Mouse (Mus musculus) intestine, embryonic 16.5 days (tissue): ENCODE measurements around the gene Man2b2. TPM values are rescaled to one million over a fixed set of nuclear protein-coding genes. Genes with fewer than 3 reads are reported as not detected.
A peak's percentile ranks its signal among the peaks of the same experiment; 100 is the strongest.
"Not testable (repeated sequence)": the region's sequence is repeated elsewhere in the genome, so short reads cannot be mapped to it uniquely, and the experiment has no call there.

ENCODE experiments used
- ATAC-seq: fragments of 200-750 bp; cut with Nextera tagmentation; 2 replicates; pipeline ENCODE4 v1.8.0; 2017; ENCODE audit warnings: moderate TSS enrichment, moderate library complexity
- H3K27ac ChIP-seq: fragments of 300-500 bp; sonication (generic); 2 replicates; pipeline ENCODE4 v1.5.1; 2014; ENCODE audit warnings: mild to moderate bottlenecking, low read length
- H3K27me3 ChIP-seq: fragments of 300-500 bp; sonication (generic); replicated peaks from 2 replicates; pipeline ENCODE4 v1.6.1; 2014; ENCODE audit warnings: low read length, control low read depth, mixed read lengths; ENCODE audit not compliant: control insufficient read depth, insufficient read depth
- H3K36me3 ChIP-seq: fragments of 300-500 bp; sonication (generic); 2 replicates; pipeline ENCODE4 v1.6.1; 2014; ENCODE audit warnings: low read length, control low read depth; ENCODE audit not compliant: control insufficient read depth, insufficient read depth
- H3K4me1 ChIP-seq: fragments of 300-500 bp; sonication (generic); 2 replicates; pipeline ENCODE4 v1.6.1; 2014; ENCODE audit warnings: low read length, control low read depth, mixed read lengths; ENCODE audit not compliant: control insufficient read depth, insufficient read depth
- H3K4me2 ChIP-seq: fragments of 300-500 bp; sonication (generic); 2 replicates; pipeline ENCODE4 v1.6.1; 2014; ENCODE audit warnings: low read depth, low read length, control low read depth
- H3K4me3 ChIP-seq: fragments of 300-500 bp; sonication (generic); 2 replicates; pipeline ENCODE4 v1.5.1; 2014; ENCODE audit warnings: mild to moderate bottlenecking, low read length
- H3K9ac ChIP-seq: fragments of 300-500 bp; sonication (generic); 2 replicates; pipeline ENCODE4 v1.6.1; 2014; ENCODE audit warnings: low read depth, low read length
- H3K9me3 ChIP-seq: fragments of 300-500 bp; sonication (generic); 2 replicates; pipeline ENCODE4 v1.6.1; 2016; ENCODE audit warnings: low read length, control low read depth; ENCODE audit not compliant: control insufficient read depth
- WGBS: fragments of 180-500 bp; shearing (Covaris S2); extraction: QIAGEN DNeasy Blood & Tissue Kit; methylation state at CpG from one replicate; pipeline ENCODE4 v1.1.7; 2014; 5-methylcytosine and 5-hydroxymethylcytosine counted together
- polyA plus RNA-seq: library from polyadenylated mRNA; unstranded; fragments of >200 nt; fragmentation: Nextera tagmentation; extraction: Ambion mirVana; gene quantifications from 2 replicates; pipeline ENCODE4 v1.2.1, GENCODE M21; 2015

The Man2b2 gene
- polyA plus RNA-seq, 1 experiment from 2014 or later = 44.9 TPM

DNA sequence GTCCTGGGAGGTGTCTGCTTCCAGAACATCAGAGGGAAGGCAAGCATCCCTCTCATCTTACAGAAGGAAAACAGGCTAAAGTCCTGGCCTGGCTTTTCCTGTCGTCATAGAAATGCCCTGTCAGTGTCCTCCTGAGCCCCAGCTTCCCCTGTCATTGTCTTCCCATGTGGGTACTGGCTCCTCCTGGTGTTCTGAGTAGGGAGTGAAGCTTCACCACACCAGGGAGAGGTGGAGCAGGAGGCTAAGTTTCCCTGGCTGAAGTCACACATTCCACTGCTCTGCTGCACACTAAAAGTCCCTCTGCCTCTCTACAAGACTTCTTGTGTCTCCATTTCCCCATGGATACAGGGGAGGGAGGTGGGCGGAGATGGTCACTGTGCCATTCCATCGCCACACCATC, 12.7 kb downstream of the Man2b2 start:
- Histone ChIP-seq H3K4me1 (no peaks in the 10 kb centered on the region), H3K4me3 (no peak overlapping the region), H3K27ac (no peak overlapping the region), H3K36me3 (no peaks in the 10 kb centered on the region), H3K27me3 (no peaks in the 10 kb centered on the region), H3K9ac (no peak overlapping the region), H3K4me2 (no peak overlapping the region), H3K9me3 (no peaks in the 10 kb centered on the region)
- WGBS = 62% methylated on average over 3 of the region's 3 CpGs
- ATAC-seq = no peak

DNA sequence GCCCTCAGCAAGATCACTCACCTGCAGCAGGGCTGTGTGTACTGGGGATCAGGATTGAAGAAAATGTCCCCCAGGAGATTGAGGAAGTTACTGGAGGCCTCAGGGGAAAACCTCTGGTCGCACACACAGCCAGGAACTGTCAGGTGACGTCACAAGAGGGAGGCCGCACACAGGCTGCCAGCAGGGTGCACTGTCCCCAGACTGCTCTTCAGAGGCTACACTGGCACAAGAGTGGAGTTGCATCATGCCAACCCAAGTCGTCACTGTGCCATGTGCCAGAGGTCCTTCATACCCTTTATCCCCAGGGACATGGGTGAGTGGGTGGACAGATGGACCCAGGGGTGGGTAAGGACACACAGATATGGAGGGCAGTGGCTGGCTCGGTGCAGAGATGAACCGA, 15.9 kb downstream of the Man2b2 start:
- H3K4me1 ChIP-seq = no peaks in the 10 kb centered on the region
- H3K27ac ChIP-seq = no peak overlapping the region
- H3K36me3 ChIP-seq = 0 out of 2 replicates have a peak, but pooled peaks cover 4% of the 10 kb centered on the region
- no peak overlapping the region for H3K4me2 ChIP-seq
- no peaks in the 10 kb centered on the region for H3K27me3 ChIP-seq
- no peak overlapping the region for H3K4me3 ChIP-seq
- H3K9me3 ChIP-seq = no peaks in the 10 kb centered on the region
- no peak for ATAC-seq
- WGBS = 70% methylated on average over 6 of the region's 6 CpGs
- H3K9ac ChIP-seq = no peak overlapping the region

DNA sequence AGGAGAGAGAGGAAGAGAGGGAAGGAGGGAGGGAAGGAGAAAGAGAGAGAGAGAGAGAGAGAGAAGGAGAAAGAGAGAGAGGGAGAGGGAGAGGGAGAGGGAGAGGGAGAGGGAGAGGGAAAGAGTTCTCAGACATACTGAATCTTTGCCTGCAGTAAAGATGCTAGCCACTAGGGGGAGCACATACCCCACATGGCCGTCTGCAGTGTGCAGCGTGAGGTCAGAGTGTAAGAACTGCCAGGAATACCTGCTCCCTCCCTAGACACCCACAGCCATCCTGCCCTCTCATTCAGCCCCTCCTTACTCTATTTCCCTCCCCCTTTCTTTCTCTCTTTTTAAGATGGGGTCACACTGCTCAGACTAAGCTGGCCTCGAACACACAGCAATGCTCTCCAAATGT, 19.0 kb downstream of the Man2b2 start:
- no peaks in the 10 kb centered on the region for H3K27me3 ChIP-seq
- H3K4me3 ChIP-seq = no peak overlapping the region
- H3K9me3 ChIP-seq = no peaks in the 10 kb centered on the region
- no peak overlapping the region for H3K9ac ChIP-seq
- WGBS = 26% methylated on average over 3 of the region's 3 CpGs
- ATAC-seq = peak; percentile 55
- H3K27ac ChIP-seq = no peak overlapping the region
- no peaks in the 10 kb centered on the region for H3K4me1 ChIP-seq
- no peak overlapping the region for H3K4me2 ChIP-seq
- H3K36me3 ChIP-seq = 0 out of 2 replicates have a peak, but pooled peaks cover 4% of the 10 kb centered on the region

DNA sequence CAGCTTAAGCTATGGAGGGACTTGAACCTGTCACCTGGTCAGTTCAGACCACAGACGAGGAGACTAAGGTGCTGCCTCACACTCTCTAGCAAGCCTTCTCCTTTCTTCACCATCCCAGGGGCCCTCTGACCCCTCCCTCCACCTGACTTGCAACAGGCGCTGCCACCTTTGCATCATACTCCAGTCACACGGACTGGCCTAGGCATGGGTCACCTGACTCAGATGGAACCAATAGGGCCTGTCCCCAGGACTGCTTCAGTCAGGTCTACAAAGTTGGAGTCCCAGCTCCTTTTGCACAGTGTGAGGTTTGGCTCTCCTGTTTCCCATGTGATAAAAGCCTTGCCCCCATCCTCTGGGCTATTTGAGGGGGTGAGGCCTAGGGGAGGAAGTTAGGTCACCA, 19.8 kb downstream of the Man2b2 start:
- no peaks in the 10 kb centered on the region for H3K9me3 ChIP-seq
- no peak overlapping the region for H3K4me2 ChIP-seq
- H3K4me1 ChIP-seq = no peaks in the 10 kb centered on the region
- WGBS = 76% methylated on average over 3 of the region's 3 CpGs
- H3K36me3 ChIP-seq = 0 out of 2 replicates have a peak, but pooled peaks cover 4% of the 10 kb centered on the region
- H3K9ac ChIP-seq = no peak overlapping the region
- no peak overlapping the region for H3K27ac ChIP-seq
- no peaks in the 10 kb centered on the region for H3K27me3 ChIP-seq
- 0 out of 2 replicates have a peak, but pooled peaks have one; percentile 8 for ATAC-seq
- no peak overlapping the region for H3K4me3 ChIP-seq

DNA sequence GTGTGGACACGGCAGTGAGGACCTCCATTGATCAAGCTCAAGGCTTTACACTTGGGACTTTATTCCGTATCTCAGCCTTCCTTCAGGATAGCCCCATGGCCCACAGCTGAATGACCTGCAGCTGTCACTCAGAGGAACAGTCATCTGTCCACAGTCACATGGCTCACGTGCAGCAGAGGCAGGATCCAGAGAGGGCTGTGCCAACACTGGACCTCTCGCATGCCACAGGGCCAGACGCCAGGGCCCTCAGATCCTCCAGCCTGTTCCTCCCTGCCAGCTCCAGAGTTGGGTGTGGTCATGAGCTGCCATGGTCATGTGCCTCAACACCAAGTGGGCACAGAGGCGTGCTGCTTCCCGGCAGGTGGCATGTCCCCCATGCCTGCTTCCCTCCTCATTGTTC, 21.3 kb downstream of the Man2b2 start:
- no peak overlapping the region for H3K9ac ChIP-seq
- H3K27me3 ChIP-seq = no peaks in the 10 kb centered on the region
- H3K4me3 ChIP-seq = no peak overlapping the region
- 0 out of 2 replicates have a peak, but pooled peaks cover 4% of the 10 kb centered on the region for H3K36me3 ChIP-seq
- 90% methylated on average over 7 of the region's 7 CpGs for WGBS
- no peaks in the 10 kb centered on the region for H3K4me1 ChIP-seq
- no peaks in the 10 kb centered on the region for H3K9me3 ChIP-seq
- no peak for ATAC-seq
- no peak overlapping the region for H3K27ac ChIP-seq
- H3K4me2 ChIP-seq = no peak overlapping the region

DNA sequence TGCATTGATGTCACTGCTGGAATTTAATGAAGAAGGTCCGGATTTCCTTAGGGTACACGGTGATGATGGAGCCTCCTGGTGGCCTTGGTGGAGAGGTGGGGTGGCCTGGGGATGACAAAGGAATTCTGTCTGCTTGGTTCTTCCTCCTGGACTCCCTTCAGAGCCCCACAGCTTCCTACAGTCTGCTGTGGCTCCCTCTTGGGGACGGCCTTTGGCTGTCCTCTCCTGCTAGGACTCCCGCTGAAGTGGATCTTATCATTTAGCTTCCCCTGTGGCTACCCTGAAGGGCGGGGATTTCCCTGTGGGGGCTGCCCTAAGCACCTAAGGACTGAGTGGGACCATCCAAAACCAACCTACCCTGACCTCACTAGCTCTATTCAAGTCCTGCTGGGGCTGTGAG, 23.3 kb downstream of the Man2b2 start:
- no peak for ATAC-seq
- H3K9ac ChIP-seq = no peak overlapping the region
- H3K27ac ChIP-seq = no peak overlapping the region
- H3K9me3 ChIP-seq = no peaks in the 10 kb centered on the region
- H3K4me1 ChIP-seq = no peaks in the 10 kb centered on the region
- H3K27me3 ChIP-seq = no peaks in the 10 kb centered on the region
- no peak overlapping the region for H3K4me2 ChIP-seq
- H3K36me3 ChIP-seq = 0 out of 2 replicates have a peak, but pooled peaks cover 4% of the 10 kb centered on the region
- no peak overlapping the region for H3K4me3 ChIP-seq
- WGBS = 28% methylated on average over 5 of the region's 5 CpGs

DNA sequence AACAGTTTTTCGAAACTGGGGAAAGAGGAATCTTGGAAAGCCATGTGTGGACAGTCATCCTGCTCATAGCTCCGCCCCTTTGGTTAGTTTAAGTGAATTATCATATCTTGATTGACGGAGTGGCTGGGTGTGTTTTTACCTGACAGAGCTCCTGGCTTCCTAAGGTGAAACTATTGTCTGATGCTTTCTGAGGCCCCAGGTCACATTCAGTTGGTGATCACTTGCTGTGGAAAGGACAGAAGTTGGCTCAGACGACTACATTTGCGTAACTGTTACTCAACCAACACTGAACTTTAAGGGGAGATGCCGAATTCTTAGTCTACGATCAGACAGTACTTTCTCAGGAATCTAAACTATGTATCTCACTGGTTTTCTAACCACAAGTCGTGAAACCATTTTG, 33.2 kb downstream of the Man2b2 start:
- Histone ChIP-seq H3K9ac (peak overlapping the region; percentile 85), H3K9me3 (no peaks in the 10 kb centered on the region), H3K4me1 (peaks cover 14% of the 10 kb centered on the region), H3K4me2 (peak overlapping the region; percentile 63), H3K27me3 (no peaks in the 10 kb centered on the region), H3K4me3 (peak overlapping the region; percentile 71), H3K27ac (0 out of 2 replicates have a peak overlapping the region, but pooled peaks have one; percentile 64), H3K36me3 (no peaks in the 10 kb centered on the region)
- WGBS = 52% methylated on average over 8 of the region's 8 CpGs
- peak; percentile 23 for ATAC-seq

DNA sequence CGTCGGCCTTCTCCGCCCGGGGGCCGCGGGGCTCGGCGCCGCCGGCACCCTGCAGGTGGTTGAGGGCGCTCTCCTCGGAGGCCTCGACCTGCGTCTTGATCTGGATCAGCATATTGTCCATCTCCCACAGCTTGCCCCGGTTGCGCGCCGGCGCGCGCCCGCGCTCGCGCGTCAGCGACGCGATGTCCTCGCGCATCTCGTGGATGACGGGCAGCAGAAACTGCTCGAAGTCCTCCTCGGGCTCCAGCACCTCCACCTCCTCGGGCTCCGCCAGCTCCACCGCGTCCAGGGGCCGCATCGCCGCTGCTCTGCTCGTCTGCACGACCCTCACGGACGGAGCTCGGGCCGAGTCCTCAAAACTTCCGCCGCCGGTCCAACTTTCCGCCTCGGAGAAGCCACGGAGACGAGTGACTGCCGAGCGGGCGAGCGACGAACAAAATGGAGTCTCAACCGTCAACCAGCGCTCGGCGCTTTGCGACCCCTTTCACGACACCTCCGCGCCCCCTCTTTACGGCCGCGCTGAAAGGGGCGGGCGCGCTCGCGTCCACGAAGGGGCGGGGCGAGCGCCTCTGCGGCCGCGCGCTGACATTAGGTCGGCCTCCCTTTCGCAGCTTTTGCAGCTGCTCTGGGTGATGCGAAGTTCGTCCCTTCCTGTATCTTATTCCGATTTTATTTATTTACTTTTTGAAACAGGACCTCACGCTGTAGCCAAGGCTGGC, 34.0 kb downstream of the Man2b2 start, which contains the start of gene Mrfap1:
Gene Mrfap1 (minus strand): TSS at position 477 of the 719 bp plus-strand sequence.
- peak within 1 kb of the TSS; percentile 95 for H3K27ac ChIP-seq
- peaks cover 21% of the 10 kb centered on the region for H3K4me1 ChIP-seq
- peak; percentile 83 for ATAC-seq
- peak within 1 kb of the TSS; percentile 85 for H3K9ac ChIP-seq
- not testable (repeated sequence) for H3K36me3 ChIP-seq, H3K9me3 ChIP-seq, H3K27me3 ChIP-seq
- WGBS = under 1% methylated on average over 90 of the region's 90 CpGs
- H3K4me3 ChIP-seq = peak within 1 kb of the TSS; percentile 71
- H3K4me2 ChIP-seq = peak within 1 kb of the TSS; percentile 63

DNA sequence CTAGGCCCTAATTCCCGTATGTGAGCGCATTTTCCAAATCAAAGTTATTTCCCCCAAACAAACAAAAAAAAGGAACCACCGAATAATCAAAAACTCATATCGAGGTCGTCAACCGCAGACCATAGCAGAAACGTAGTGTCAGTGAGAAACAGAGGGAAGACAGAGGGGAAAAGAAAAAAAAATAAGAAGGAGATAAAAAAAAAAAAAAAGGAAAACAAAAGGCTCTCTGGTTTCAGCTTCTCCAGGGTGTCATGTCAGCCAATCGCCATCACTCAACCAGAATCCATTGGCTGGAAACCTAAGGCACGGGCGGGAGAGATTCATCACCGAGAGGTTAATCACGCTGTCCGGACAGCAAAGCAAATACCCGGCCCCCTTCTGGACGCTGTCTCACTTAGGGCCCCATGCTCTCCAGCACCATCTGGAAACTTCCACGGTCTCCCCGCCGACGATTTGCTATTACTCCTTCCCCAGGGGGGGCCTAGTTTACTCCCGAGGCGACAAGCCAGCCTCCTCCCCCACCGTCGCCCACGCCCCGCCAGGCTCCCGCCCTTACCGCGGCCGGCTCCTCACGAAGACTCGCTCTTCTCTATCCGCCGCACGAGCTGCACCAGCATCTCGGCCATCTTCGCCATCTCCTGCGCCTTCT, 34.7 kb downstream of the Man2b2 start:
- ATAC-seq = peak; percentile 62
- peak overlapping the region; percentile 85 for H3K9ac ChIP-seq
- H3K27ac ChIP-seq = peak overlapping the region; percentile 95
- H3K9me3 ChIP-seq, H3K36me3 ChIP-seq, H3K27me3 ChIP-seq: not testable (repeated sequence)
- WGBS = 3% methylated on average over 35 of the region's 37 CpGs
- H3K4me2 ChIP-seq = peak overlapping the region; percentile 47
- peak overlapping the region; percentile 71 for H3K4me3 ChIP-seq
- peaks cover 21% of the 10 kb centered on the region for H3K4me1 ChIP-seq
